Mouse (Mus musculus) gastrocnemius, postnatal 36 days (tissue): Measurements from ENCODE around the gene Ppp1ca. TPM values are rescaled to one million over a fixed set of nuclear protein-coding genes. Genes with fewer than 3 reads are reported as not detected.

Experiments
- DNase-seq, 2 experiments: peaks; one replicate each; pipeline ENCODE4 v3.0.0; 2022
- intact Hi-C: fragments of 180-260 bp; cut with DNase I; formaldehyde crosslinking; loops from one replicate; pipeline ENCODE4 v1.15.1; 2025
- total RNA-seq, 2 experiments: library from RNA; stranded (reverse); gene quantifications; 2 replicates each; pipeline ENCODE4 v1.2.3; 2021

The Ppp1ca gene
- total RNA-seq, 2 experiments from 2014 or later: 196 to 211 TPM

- intact Hi-C loops: loop anchor here (5.0 kb wide), 1 partner anchor 102 kb away; the partner anchor contains the start of gene Grk2
- no peak for DNase-seq
These were observed 13.0 kb downstream of the Ppp1ca start for GRCm38 (mm10) chr19:4204889-4205288.

DNA sequence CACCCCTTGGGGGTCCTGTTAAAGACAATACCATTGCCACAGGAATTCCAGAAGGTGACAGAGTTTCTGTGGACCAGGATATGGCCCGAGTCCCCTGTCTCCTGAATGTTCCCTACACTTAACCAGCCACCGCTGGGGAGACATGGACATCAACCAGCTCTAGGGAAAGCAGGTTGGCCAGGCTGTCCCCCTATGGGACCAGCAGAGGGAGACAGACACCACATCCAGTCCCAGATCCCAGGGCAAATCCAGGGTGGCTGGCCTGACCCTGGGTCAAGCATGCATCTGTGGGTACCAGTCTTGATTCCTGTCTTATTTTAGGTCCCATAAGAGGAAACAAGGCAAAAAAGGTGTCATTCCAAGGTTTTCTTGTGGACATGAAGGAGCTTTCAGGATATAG, 15.1 kb downstream of the Ppp1ca start:
- peak; percentile 52 to 65 for DNase-seq
- intact Hi-C loops: loop anchor here (1.0 to 5.0 kb wide), 2 partner anchors 21 to 100 kb away; partner anchors contain the start of gene Grk2

GRCm38 (mm10) chr19:4208563-4208962, 16.7 kb downstream of the Ppp1ca start:
- DNase-seq: no peak
- intact Hi-C loops: loop anchor here (5.0 kb wide), 1 partner anchor 99 kb away; the partner anchor contains the start of gene Grk2

DNA sequence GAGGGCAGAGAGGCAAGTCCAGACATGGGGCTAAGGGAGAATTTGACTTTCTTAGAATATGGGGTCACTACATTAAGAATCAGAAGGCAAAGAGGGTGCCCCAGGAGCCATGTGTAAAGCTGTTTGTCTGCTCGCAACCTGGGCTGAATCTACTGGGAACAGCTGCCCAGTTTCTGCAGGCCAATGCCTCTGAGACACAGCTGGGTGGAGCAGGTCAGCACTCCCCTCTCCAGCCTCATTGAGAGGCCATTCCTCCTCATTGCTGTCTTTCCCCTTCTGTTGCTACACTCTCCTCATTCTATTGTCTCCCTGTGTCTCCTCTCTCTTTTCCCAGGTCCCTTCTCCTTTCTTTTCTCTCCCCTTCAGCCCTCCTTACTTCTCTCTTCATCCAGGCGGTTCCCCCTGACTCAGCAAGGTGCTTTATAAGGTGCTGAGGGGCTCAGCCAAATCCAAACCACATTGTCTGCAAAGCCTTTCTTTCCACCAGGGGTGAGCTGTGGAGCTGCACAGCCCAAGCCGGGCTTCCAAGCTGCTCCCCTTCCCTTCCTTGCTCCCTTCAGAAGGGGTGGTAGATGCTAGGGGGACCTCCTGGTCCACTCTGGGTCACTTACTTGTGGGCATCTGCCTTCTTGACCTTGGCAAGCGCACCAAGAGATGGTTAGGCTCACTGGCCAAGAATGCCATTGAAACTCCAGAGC, 20.2 kb downstream of the Ppp1ca start:
- intact Hi-C loops: no loop called here
- DNase-seq: no peak

GRCm38 (mm10) chr19:4213524-4213974, 21.7 kb downstream of the Ppp1ca start:
- intact Hi-C loops: no loop called here

GRCm38 (mm10) chr19:4214071-4214770, 22.4 kb downstream of the Ppp1ca start, which contains the start of the genes Clcf1 and AC109138.7:
Clcf1 (plus strand) TSS chr19:4214238.
AC109138.7 (plus strand) TSS chr19:4214357.
- peak in 1 of 2 experiments; percentile 43 for DNase-seq

More at GRCm38 (mm10) chr19:4213524-4213974, 21.7 kb downstream of the Ppp1ca start:
- no peak for DNase-seq

DNA sequence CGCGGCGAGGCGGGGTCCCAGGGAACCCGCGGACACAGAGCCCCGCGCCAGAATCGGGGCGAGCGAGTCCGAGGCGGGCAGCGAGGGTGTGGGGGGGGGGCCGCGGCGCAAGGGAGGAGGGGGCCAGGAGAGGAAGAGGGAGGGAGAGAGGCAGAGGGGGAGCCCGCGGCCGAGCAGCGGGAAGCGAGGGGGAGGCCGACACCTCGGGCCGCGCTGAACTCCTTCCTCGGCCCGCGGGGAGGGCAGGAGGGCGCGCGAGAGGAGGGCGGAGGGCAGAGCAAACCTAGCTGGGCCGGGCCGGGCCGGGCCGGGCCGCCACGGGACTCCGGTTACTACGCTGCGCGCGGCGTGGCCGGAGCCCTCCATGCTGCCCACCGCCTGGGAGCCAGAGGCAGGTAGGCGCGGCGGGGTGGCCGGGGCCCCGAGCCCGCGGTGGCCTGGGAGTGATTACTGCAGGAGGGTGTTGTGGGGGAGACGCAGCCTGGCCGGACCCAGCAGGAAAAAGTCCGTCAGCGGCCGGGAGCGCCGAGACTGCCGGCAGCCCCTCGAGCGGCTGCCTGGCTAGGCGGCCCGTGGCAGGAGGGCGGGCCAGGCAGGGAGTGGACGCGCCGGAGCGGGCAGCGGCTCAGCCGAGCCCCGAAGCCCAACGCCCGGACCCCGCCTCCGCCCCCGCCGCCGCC, 23.0 kb downstream of the Ppp1ca start:
- DNase-seq: no peak
- intact Hi-C loops: no loop called here

More at GRCm38 (mm10) chr19:4214071-4214770, 22.4 kb downstream of the Ppp1ca start, which contains the start of the genes Clcf1 and AC109138.7:
- intact Hi-C loops: no loop called here

GRCm38 (mm10) chr19:4215451-4215840, 23.6 kb downstream of the Ppp1ca start:
- intact Hi-C loops: no loop called here
- no peak for DNase-seq

GRCm38 (mm10) chr19:4216041-4216685, 24.3 kb downstream of the Ppp1ca start:
- intact Hi-C loops: no loop called here
- DNase-seq: no peak

GRCm38 (mm10) chr19:4217140-4217539, 25.3 kb downstream of the Ppp1ca start:
- intact Hi-C loops: no loop called here
- no peak for DNase-seq

- intact Hi-C loops: no loop called here
These were observed 26.0 kb downstream of the Ppp1ca start for GRCm38 (mm10) chr19:4217855-4218254.

DNA sequence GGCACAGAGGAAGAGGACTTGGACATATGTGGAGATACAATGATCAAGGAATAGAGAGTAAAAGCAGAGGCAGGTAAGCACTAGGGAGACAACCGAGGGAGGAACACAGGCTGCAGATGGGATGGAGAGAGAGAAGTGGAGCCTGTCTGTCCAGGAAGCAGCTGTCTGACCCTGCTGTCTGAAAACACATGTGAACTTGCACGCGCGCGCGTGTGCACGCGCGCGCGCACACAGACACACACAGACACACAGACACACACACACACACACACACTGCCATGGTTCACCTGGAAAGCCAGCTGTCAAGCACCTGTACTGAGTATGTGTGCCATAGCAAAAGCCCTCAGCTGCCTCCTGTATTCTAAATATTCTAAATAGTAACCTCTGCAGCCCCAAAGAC, 26.4 kb downstream of the Ppp1ca start:
- no peak for DNase-seq
- intact Hi-C loops: no loop called here

More at GRCm38 (mm10) chr19:4217855-4218254, 26.0 kb downstream of the Ppp1ca start:
- DNase-seq: no peak

DNA sequence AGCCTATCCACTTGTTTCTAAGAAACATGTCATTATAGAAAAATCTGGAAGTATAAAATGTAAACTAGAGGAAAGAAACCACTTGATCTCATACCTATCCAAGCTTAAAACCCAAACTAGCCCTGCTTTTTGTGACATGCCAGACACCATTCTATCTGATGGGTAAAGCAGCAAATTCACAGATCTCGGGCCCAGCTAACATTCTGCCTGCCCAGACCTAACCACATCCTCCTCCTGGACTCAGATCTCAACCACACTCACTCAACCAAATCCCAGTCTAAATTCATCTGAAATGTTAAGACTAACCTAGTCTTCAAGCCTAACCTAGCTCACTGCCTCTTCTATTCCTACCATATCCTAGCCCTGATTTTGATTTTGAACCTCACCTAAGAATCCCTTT, 26.9 kb downstream of the Ppp1ca start:
- DNase-seq: no peak
- intact Hi-C loops: no loop called here

DNA sequence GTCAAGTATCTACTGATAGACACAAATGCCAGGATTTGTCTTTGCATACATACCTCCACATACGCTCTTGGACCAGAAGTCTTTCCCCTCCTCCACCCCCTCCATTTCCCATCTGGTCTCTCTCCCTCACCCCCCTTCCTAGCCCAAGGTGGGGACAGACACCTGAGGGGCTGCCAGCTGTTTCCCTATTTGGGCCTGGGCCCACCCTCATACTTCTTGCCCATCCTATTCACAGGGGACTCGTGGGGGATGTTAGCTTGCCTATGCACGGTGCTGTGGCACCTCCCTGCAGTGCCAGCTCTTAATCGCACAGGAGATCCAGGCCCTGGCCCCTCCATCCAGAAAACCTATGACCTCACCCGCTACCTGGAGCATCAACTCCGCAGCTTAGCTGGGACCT, 28.1 kb downstream of the Ppp1ca start:
- no peak for DNase-seq
- intact Hi-C loops: loop anchor here (10.0 kb wide), 1 partner anchor 205 kb away; the partner anchor contains the start of gene Ndufv1

- intact Hi-C loops: loop anchor here (10.0 kb wide), 1 partner anchor 206 kb away; the partner anchor contains the start of gene Ndufv1
- DNase-seq: no peak
These were observed 28.6 kb downstream of the Ppp1ca start for GRCm38 (mm10) chr19:4220416-4220815.

- intact Hi-C loops: loop anchor here (10.0 kb wide), 1 partner anchor 206 kb away; the partner anchor contains the start of gene Ndufv1
- DNase-seq: no peak
These were observed 29.3 kb downstream of the Ppp1ca start for GRCm38 (mm10) chr19:4220957-4221743.

DNA sequence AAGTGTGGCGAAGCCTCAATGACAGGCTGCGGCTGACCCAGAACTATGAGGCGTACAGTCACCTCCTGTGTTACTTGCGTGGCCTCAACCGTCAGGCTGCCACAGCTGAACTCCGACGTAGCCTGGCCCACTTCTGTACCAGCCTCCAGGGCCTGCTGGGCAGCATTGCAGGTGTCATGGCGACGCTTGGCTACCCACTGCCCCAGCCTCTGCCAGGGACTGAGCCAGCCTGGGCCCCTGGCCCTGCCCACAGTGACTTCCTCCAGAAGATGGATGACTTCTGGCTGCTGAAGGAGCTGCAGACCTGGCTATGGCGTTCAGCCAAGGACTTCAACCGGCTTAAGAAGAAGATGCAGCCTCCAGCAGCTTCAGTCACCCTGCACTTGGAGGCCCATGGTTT, 30.3 kb downstream of the Ppp1ca start:
- intact Hi-C loops: loop anchor here (10.0 kb wide), 1 partner anchor 207 kb away; the partner anchor contains the start of gene Ndufv1
- no peak for DNase-seq

DNA sequence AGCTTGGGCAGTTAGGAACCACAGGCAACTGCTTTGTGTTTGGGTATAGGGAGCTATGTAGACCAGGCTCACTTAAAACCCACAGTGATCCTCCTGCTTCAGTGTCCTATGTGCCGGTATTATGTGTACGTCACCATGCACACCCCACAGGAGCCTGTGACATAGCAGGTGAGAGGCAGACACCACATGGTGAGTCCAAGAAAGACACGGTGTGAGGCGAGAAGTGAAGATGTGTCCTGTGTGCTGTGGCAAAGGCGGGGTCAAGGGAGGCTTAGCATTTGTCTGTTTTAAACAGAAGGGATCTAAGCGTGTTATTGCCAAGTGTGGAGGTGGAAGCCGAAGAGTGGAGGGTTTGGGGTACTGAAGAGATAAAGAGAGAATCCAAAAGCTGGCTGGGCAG, 34.9 kb downstream of the Ppp1ca start:
- intact Hi-C loops: loop anchor here (2.0 to 10.0 kb wide), 3 partner anchors 54 to 212 kb away; partner anchors contain the start of gene Ndufv1
- DNase-seq: no peak

- intact Hi-C loops: loop anchor here (2.0 to 10.0 kb wide), 3 partner anchors 55 to 213 kb away; partner anchors contain the start of gene Ndufv1
- DNase-seq: no peak
These were observed 35.6 kb downstream of the Ppp1ca start for GRCm38 (mm10) chr19:4227446-4227845.
